Comparison of ENCODE assay signal across 1 mouse cellular context in the genomic region with DNA sequence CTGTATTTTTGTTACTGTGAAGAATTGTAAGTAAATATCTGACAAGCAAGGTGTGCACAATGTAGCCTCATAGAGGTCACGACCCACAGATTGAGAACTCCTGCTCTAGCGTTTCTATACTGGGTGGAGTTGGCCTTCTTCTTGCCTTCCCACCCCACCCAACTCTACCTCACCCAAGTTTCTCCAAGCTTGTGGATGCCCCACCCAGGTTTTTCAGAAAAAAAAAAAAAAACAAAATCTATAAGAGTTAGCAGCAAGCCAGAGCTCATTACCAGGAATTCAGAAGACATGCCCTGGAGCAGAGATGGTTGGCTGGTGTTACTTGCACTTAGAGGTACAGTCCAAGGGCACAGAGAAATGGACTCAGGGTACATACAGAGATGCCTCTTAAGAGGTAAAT.
TF ChIP-seq lines count a peak whose summit lies in the region.

No protein-coding gene starts in this region.

TF ChIP-seq in MEL, 35 proteins besides CTCF, POLR2A, EP300 and RAD21 (continued from another document):
- TF ChIP-seq MXI1 (IDR thresholded peaks at IDR 0.05; ENCODE audit: low read depth, low read length) (no peak), KAT2A (conservative IDR thresholded peaks at IDR 0.05; ENCODE audit: low read depth, low read length) (no peak), TAL1 (IDR thresholded peaks at IDR 0.05; ENCODE audit: low read length) (no peak)
